Mouse (Mus musculus) CH12.LX (cell line): ENCODE data around the gene Kalrn. TPM values are rescaled to one million over a fixed set of nuclear protein-coding genes. Genes with fewer than 3 reads are reported as not detected.

ENCODE experiments used
- DNase-seq: peaks from one replicate; pipeline ENCODE4 v3.0.0-alpha.2; 2013; ENCODE audit errors: extremely low read depth
- H3K27ac ChIP-seq: 2 replicates; pipeline ENCODE4 v1.5.1; 2012; ENCODE audit warnings: low read depth, mild to moderate bottlenecking, control low read depth, moderate library complexity; ENCODE audit not compliant: insufficient read depth
- H3K27me3 ChIP-seq: replicated peaks from 2 replicates; pipeline ENCODE3; 2012; ENCODE audit warnings: inconsistent platforms
- H3K36me3 ChIP-seq, 2 experiments: replicated peaks in 1 of 2; 2 replicates each; pipeline versions ENCODE3 to v1.6.1; 2012; ENCODE audit warnings: inconsistent platforms in 1 of 2, low read length in 1 of 2, mild to moderate bottlenecking in 1 of 2, mixed read lengths in 1 of 2, moderate library complexity in 1 of 2; ENCODE audit not compliant: control insufficient read depth in 1 of 2, insufficient read depth in 1 of 2
- H3K4me1 ChIP-seq, 2 experiments: 2 replicates each; pipeline ENCODE4 v1.6.1; 2012; ENCODE audit warnings: inconsistent platforms in 1 of 2, moderate library complexity in 1 of 2; ENCODE audit not compliant: insufficient read depth in 2 of 2, control insufficient read depth in 1 of 2
- H3K4me2 ChIP-seq: 2 replicates; pipeline ENCODE4 v1.6.1; 2012; ENCODE audit warnings: low read depth, mild to moderate bottlenecking, control low read depth; ENCODE audit not compliant: poor library complexity, insufficient read depth, severe bottlenecking
- H3K4me3 ChIP-seq, 3 experiments: fragments of 150-350 bp in 1 of 3; sonication (generic) in 1 of 3; replicated peaks in 1 of 3; 2 replicates each; pipeline versions ENCODE3 to v1.5.1; 2011 to 2012; ENCODE audit warnings: low read depth in 2 of 3, low read length in 2 of 3, mild to moderate bottlenecking in 2 of 3, moderate library complexity in 2 of 3, control low read depth in 1 of 3, improper control_type of control experiment in 1 of 3, inconsistent platforms in 1 of 3, mixed read lengths in 1 of 3; ENCODE audit not compliant: poor library complexity in 1 of 3
- H3K79me2 ChIP-seq: replicated peaks from 2 replicates; pipeline ENCODE4 v1.6.1; 2012; ENCODE audit warnings: mild to moderate bottlenecking, moderate library complexity; ENCODE audit not compliant: control insufficient read depth, poor library complexity, insufficient read depth, severe bottlenecking; ENCODE audit errors: extremely low read depth
- H3K9ac ChIP-seq: 2 replicates; pipeline ENCODE4 v1.6.1; 2012; ENCODE audit warnings: low read depth, mild to moderate bottlenecking, control low read depth, moderate library complexity; ENCODE audit not compliant: insufficient read depth
- H3K9me3 ChIP-seq: replicated peaks from 2 replicates; pipeline ENCODE3; 2012; ENCODE audit warnings: low read length, inconsistent platforms, mixed read lengths
- CHD1 ChIP-seq: IDR thresholded peaks from 2 replicates; pipeline ENCODE4 v1.6.1; 2012; ENCODE audit warnings: low read depth, low read length, improper control_type of control experiment, inconsistent platforms
- CHD2 ChIP-seq: IDR thresholded peaks from 2 replicates; pipeline ENCODE4 v1.6.1; 2011; ENCODE audit warnings: low read length, improper control_type of control experiment
- JUND ChIP-seq: conservative IDR thresholded peaks from 2 replicates; pipeline ENCODE4 v1.6.1; 2011; ENCODE audit warnings: low read depth, low read length, improper control_type of control experiment
- MAFK ChIP-seq: IDR thresholded peaks from 2 replicates; pipeline ENCODE4 v1.6.1; 2011; ENCODE audit warnings: low read length, improper control_type of control experiment; ENCODE audit not compliant: insufficient replicate concordance
- MAX ChIP-seq: IDR thresholded peaks from 2 replicates; pipeline ENCODE4 v1.6.1; 2011; ENCODE audit warnings: low read length, improper control_type of control experiment
- NRF1 ChIP-seq: IDR thresholded peaks from 2 replicates; pipeline ENCODE4 v1.6.1; 2014; ENCODE audit warnings: low read depth, mild to moderate bottlenecking, inconsistent platforms, low read length, improper control_type of control experiment, moderate library complexity
- RAD21 ChIP-seq: IDR thresholded peaks from 2 replicates; pipeline ENCODE4 v1.6.1; 2011; ENCODE audit warnings: low read depth, mild to moderate bottlenecking, low read length, improper control_type of control experiment, moderate library complexity
- UBTF ChIP-seq: IDR thresholded peaks from 2 replicates; pipeline ENCODE4 v1.6.1; 2012; ENCODE audit warnings: low read depth, mild to moderate bottlenecking, inconsistent platforms, low read length, improper control_type of control experiment, moderate library complexity
- USF2 ChIP-seq: conservative IDR thresholded peaks from 2 replicates; pipeline ENCODE4 v1.6.1; 2011; ENCODE audit warnings: low read depth, low read length, improper control_type of control experiment
- ZC3H11A ChIP-seq: IDR thresholded peaks from 2 replicates; pipeline ENCODE4 v1.6.1; 2012; ENCODE audit warnings: low read depth, mild to moderate bottlenecking, inconsistent platforms, low read length, improper control_type of control experiment
- dilution Hi-C: fragments of 300-500 bp; cut with MboI; formaldehyde crosslinking; loops from 2 replicates; pipeline ENCODE4 v1.14.3; 2020; ENCODE audit warnings: low sequenced_read_pairs; ENCODE audit not compliant: extremely low pct_unique_long_range_greater_than_20kb, extremely low pct_ligation_motif_present
- in situ Hi-C: fragments of 300-500 bp; cut with MboI; formaldehyde crosslinking; loops from 3 replicates; pipeline ENCODE4 v1.14.3; 2019; ENCODE audit warnings: low sequenced_read_pairs, low pct_ligation_motif_present, low pct_unique_long_range_greater_than_20kb, mixed read lengths
- polyA plus RNA-seq: library from polyadenylated mRNA; unstranded; fragments of >175 nt; gene quantifications from 2 replicates; pipeline ENCODE4 v1.2.1, GENCODE M21; 2012; ENCODE audit warnings: low read depth; ENCODE audit not compliant: insufficient read length
- total RNA-seq, 2 experiments: library from RNA; depleted of rRNA; stranded (reverse); fragments of 300-350 nt in 1 of 2; fragments of >200 nt in 1 of 2; gene quantifications; 2 replicates each; pipeline ENCODE4 v1.2.3; 2012 to 2014

Kalrn gene
- total and polyA plus RNA-seq, 3 experiments, result 0.08 to 0.09 TPM; not detected in 1

- H3K9ac ChIP-seq, result no peak overlapping the region
- H3K36me3 ChIP-seq, result no peaks in the 10 kb centered on the region
These were observed 629.2 kb downstream of the Kalrn start for GRCm38 (mm10) chr16:33944126-33944525.

GRCm38 (mm10) chr16:33943388-33943787, 629.9 kb downstream of the Kalrn start:
- dilution Hi-C loops, result no loop called here

More at GRCm38 (mm10) chr16:33944126-33944525, 629.2 kb downstream of the Kalrn start:
- in situ Hi-C loops (no loop called here), dilution Hi-C loops (no loop called here)
- Histone ChIP-seq H3K27ac (no peak overlapping the region), H3K9me3 (no peaks in the 10 kb centered on the region), H3K27me3 (peaks cover 2% of the 10 kb centered on the region), H3K79me2 (no peaks in the 10 kb centered on the region), H3K4me3 (no peak overlapping the region), H3K4me2 (no peak overlapping the region), H3K4me1 (peaks cover 4 to 23% of the 10 kb centered on the region in 2 experiments)
- no peak for TF ChIP-seq ZC3H11A
- TF ChIP-seq MAFK, result no peak
- DNase-seq, result no peak

GRCm38 (mm10) chr16:33942341-33942740, 631.0 kb downstream of the Kalrn start:
- dilution Hi-C loops, result no loop called here
- in situ Hi-C loops, result no loop called here

More at GRCm38 (mm10) chr16:33943388-33943787, 629.9 kb downstream of the Kalrn start:
- Histone ChIP-seq H3K36me3 (no peaks in the 10 kb centered on the region), H3K9me3 (no peaks in the 10 kb centered on the region), H3K27ac (no peak overlapping the region), H3K4me1 (peaks cover under 1 to 15% of the 10 kb centered on the region in 2 experiments; a peak in 3 of 4 replicates), H3K4me2 (no peak overlapping the region), H3K79me2 (no peaks in the 10 kb centered on the region), H3K27me3 (peaks cover 2% of the 10 kb centered on the region)
- no peak for DNase-seq
- TF ChIP-seq MAX (no peak), CHD1 (no peak), UBTF (no peak)
- TF ChIP-seq, all 38 proteins: peak for 0
- Histone ChIP-seq H3K9ac (no peak overlapping the region), H3K4me3 (no peak overlapping the region)
- in situ Hi-C loops, result no loop called here

More at GRCm38 (mm10) chr16:33942341-33942740, 631.0 kb downstream of the Kalrn start:
- H3K27me3 ChIP-seq, result peaks cover 3% of the 10 kb centered on the region
- no peaks in the 10 kb centered on the region for H3K36me3 ChIP-seq
- H3K4me3 ChIP-seq, result no peak overlapping the region
- TF ChIP-seq RAD21, result no peak
- TF ChIP-seq NRF1, result no peak
- no peak for TF ChIP-seq USF2
- no peak for TF ChIP-seq JUND
- no peak for TF ChIP-seq CHD2
- TF ChIP-seq, all 38 proteins: peak for 0
- no peak overlapping the region for H3K4me2 ChIP-seq
- no peak overlapping the region for H3K9ac ChIP-seq
- H3K4me1 ChIP-seq, result peaks cover 0 to 5% of the 10 kb centered on the region in 2 experiments; a peak in 2 of 4 replicates
- no peaks in the 10 kb centered on the region for H3K9me3 ChIP-seq
- no peak overlapping the region; the same call in 1 of the 2 replicates for H3K27ac ChIP-seq
- H3K79me2 ChIP-seq, result no peaks in the 10 kb centered on the region
- DNase-seq, result no peak
